Comparison of ENCODE assay signal across 26 mouse cellular contexts in genomic region chr17:10327584-10328210, GRCm38 (mm10). TPM values are rescaled to one million over a fixed set of nuclear protein-coding genes. Genes with fewer than 3 reads are reported as not detected.
DNase-seq lines count a peak whose midpoint lies in the region; ATAC-seq and TF ChIP-seq lines count a peak whose summit lies in the region.
"Had no signal": no experiment of that assay in that cellular context is flagged by ENCODE, and none has a peak within 500 bp of the region (broad histone marks: within the 10 kb centered on the region; RNA-seq: fewer than 3 reads in every experiment).

No protein-coding gene starts in this region.

- 0 out of 2 replicates have a peak, but pooled peaks cover 3% of the 10 kb centered on the region for H3K9me3 ChIP-seq in forebrain, embryonic 12.5 days
- peaks cover 5% of the 10 kb centered on the region; the same call in 1 of the 2 replicates for H3K9me3 ChIP-seq in forebrain, embryonic 10.5 days
- peaks cover 3% of the 10 kb centered on the region; the same call in 1 of the 2 replicates for H3K9me3 ChIP-seq in heart, embryonic 12.5 days (replicated peaks)
- 0 out of 2 replicates have a peak, but pooled peaks cover 3% of the 10 kb centered on the region for H3K9me3 ChIP-seq in heart, embryonic 16.5 days (replicated peaks; ENCODE audit: control insufficient read depth, low read length)
- H3K9me3 ChIP-seq: embryonic facial prominence, embryonic 15.5 days; neural tube, embryonic 15.5 days had no signal

- WGBS in forebrain, embryonic 12.5 days, result 82% methylated on average over 5 of the region's 5 CpGs
- WGBS in forebrain, embryonic 10.5 days, result 73% methylated on average over 5 of the region's 5 CpGs
- WGBS in heart, embryonic 12.5 days, result 61% methylated on average over 5 of the region's 5 CpGs
- WGBS in heart, embryonic 16.5 days, result 62% methylated on average over 5 of the region's 5 CpGs

- no peak overlapping the region for H3K4me3 ChIP-seq in forebrain, embryonic 12.5 days (replicated peaks)
- H3K4me3 ChIP-seq in forebrain, embryonic 10.5 days, result no peak overlapping the region
- H3K4me3 ChIP-seq in heart, embryonic 12.5 days, result no peak overlapping the region
- H3K4me3 ChIP-seq in left cerebral cortex, adult 2 months, result no peak overlapping the region
- H3K4me3 ChIP-seq in heart, embryonic 16.5 days (ENCODE audit: low read length), result no peak overlapping the region
- H3K4me3 ChIP-seq: embryonic facial prominence, embryonic 15.5 days; hindbrain, embryonic 10.5 days; limb, embryonic 12.5 days; neural tube, embryonic 15.5 days had no signal

- no peak overlapping the region for H3K4me2 ChIP-seq in forebrain, embryonic 12.5 days
- H3K4me2 ChIP-seq in heart, embryonic 12.5 days, result no peak overlapping the region
- no peak overlapping the region for H3K4me2 ChIP-seq in heart, embryonic 16.5 days (ENCODE audit: low read depth, low read length)
- H3K4me2 ChIP-seq: embryonic facial prominence, embryonic 15.5 days; limb, embryonic 12.5 days; liver, embryonic 11.5 days; lung, embryonic 14.5 days; neural tube, embryonic 15.5 days had no signal

- intact Hi-C loops in left cerebral cortex, adult 2 months (cut with DNase I), result no loop called here
- intact Hi-C loops in left cerebral cortex, postnatal 25 days (cut with DNase I), result loop anchor here (5.0 to 10.0 kb wide), 3 partner anchors 887 to 1647 kb away; no protein-coding TSS in a partner anchor

- peaks cover 8% of the 10 kb centered on the region; the same call in 1 of the 2 replicates for H3K36me3 ChIP-seq in forebrain, embryonic 12.5 days (replicated peaks)
- H3K36me3 ChIP-seq in forebrain, embryonic 10.5 days (replicated peaks), result peaks cover 28% of the 10 kb centered on the region
- H3K36me3 ChIP-seq in heart, embryonic 12.5 days, result peaks cover 13% of the 10 kb centered on the region
- peaks cover 5% of the 10 kb centered on the region for H3K36me3 ChIP-seq in heart, embryonic 16.5 days (ENCODE audit: control insufficient read depth, insufficient read depth)
- H3K36me3 ChIP-seq: embryonic facial prominence, embryonic 15.5 days; limb, embryonic 12.5 days; neural tube, embryonic 15.5 days had no signal

- ATAC-seq in forebrain, embryonic 12.5 days (ENCODE audit: low FRiP score), result no peak
- ATAC-seq in heart, embryonic 12.5 days (ENCODE audit: insufficient number of reproducible peaks, low FRiP score), result no peak
- ATAC-seq in heart, embryonic 16.5 days (replicated peaks; ENCODE audit: extremely low read depth, insufficient read depth, low FRiP score), result no peak
- ATAC-seq: activated CD4-positive, CD25-positive, alpha-beta regulatory T cell, adult 4 months; forebrain, embryonic 16.5 days; intestine, embryonic 16.5 days had no signal

- DNase-seq in forebrain, embryonic 10.5 days (ENCODE audit: extremely low spot score, low spot score), result no peak
- DNase-seq in heart, adult 18-20 months, result no peak
- DNase-seq in left cerebral cortex, adult 2 months (ENCODE audit: extremely low spot score in 1 of 2, low spot score in 2 of 2), result no peak
- DNase-seq in left cerebral cortex, adult 11 months (ENCODE audit: low spot score), result no peak
- DNase-seq in left cerebral cortex, postnatal 25 days (ENCODE audit: low spot score in 2 of 2), result no peak
- DNase-seq: adrenal gland, adult 8-10 months; cerebellum, adult 18-20 months; cerebellum, postnatal 36 days; gastrocnemius, postnatal 25 days; kidney, postnatal 36 days; lung, embryonic 14.5 days; lung, postnatal 36 days; right cerebral cortex, postnatal 4 days; thymus, adult 18-20 months; thymus, postnatal 36 days had no signal

- H3K4me1 ChIP-seq in forebrain, embryonic 12.5 days, result peaks cover 14% of the 10 kb centered on the region
- H3K4me1 ChIP-seq in forebrain, embryonic 10.5 days, result peaks cover 28% of the 10 kb centered on the region
- peaks cover 42% of the 10 kb centered on the region for H3K4me1 ChIP-seq in heart, embryonic 12.5 days (replicated peaks)
- peaks cover 33% of the 10 kb centered on the region for H3K4me1 ChIP-seq in heart, embryonic 16.5 days (ENCODE audit: control insufficient read depth, insufficient read depth, low read length)
- H3K4me1 ChIP-seq: embryonic facial prominence, embryonic 15.5 days had no signal

- no peak overlapping the region for H3K9ac ChIP-seq in forebrain, embryonic 12.5 days
- H3K9ac ChIP-seq in heart, embryonic 12.5 days, result no peak overlapping the region
- H3K9ac ChIP-seq in heart, embryonic 16.5 days (ENCODE audit: low read length), result 0 out of 2 replicates have a peak overlapping the region, but pooled peaks have one; percentile 13
- H3K9ac ChIP-seq: embryonic facial prominence, embryonic 15.5 days; limb, embryonic 12.5 days; lung, embryonic 14.5 days; neural tube, embryonic 15.5 days had no signal

- 0 out of 2 replicates have a peak overlapping the region, but pooled peaks have one; percentile 15 for H3K27ac ChIP-seq in forebrain, embryonic 12.5 days
- no peak overlapping the region for H3K27ac ChIP-seq in forebrain, embryonic 10.5 days
- peak overlapping the region; percentile 62 for H3K27ac ChIP-seq in heart, embryonic 12.5 days (ENCODE audit: poor library complexity, severe bottlenecking)
- peak overlapping the region; percentile 52 for H3K27ac ChIP-seq in left cerebral cortex, adult 2 months
- peak overlapping the region; percentile 71 for H3K27ac ChIP-seq in heart, embryonic 16.5 days (ENCODE audit: low read length)
- H3K27ac ChIP-seq: embryonic facial prominence, embryonic 15.5 days; limb, embryonic 12.5 days had no signal

- H3K27me3 ChIP-seq in forebrain, embryonic 12.5 days, result no peaks in the 10 kb centered on the region
- H3K27me3 ChIP-seq in forebrain, embryonic 10.5 days (ENCODE audit: poor library complexity, severe bottlenecking), result no peaks in the 10 kb centered on the region
- H3K27me3 ChIP-seq in heart, embryonic 12.5 days (replicated peaks), result no peaks in the 10 kb centered on the region
- H3K27me3 ChIP-seq in heart, embryonic 16.5 days (ENCODE audit: control insufficient read depth, insufficient read depth, low read length), result no peaks in the 10 kb centered on the region
- H3K27me3 ChIP-seq: embryonic facial prominence, embryonic 15.5 days; limb, embryonic 12.5 days; neural tube, embryonic 15.5 days had no signal

- TF ChIP-seq CTCF in left cerebral cortex, adult 2 months (IDR thresholded peaks at IDR 0.05), result no peak

RNA-seq across cellular contexts. Expression of gene Qk, which starts 8.0 kb away (rescaled TPM):
- 63.0 and 69.3 TPM in 2 replicates for polyA plus RNA-seq in forebrain, embryonic 12.5 days (2016; fragmentation: Nextera tagmentation; extraction: Ambion mirVana)
- polyA plus RNA-seq in forebrain, embryonic 10.5 days (2016; fragmentation: Nextera tagmentation; extraction: Ambion mirVana), result 40.5 and 47.0 TPM in 2 replicates
- polyA plus RNA-seq in heart, embryonic 12.5 days (2016; fragmentation: Nextera tagmentation; extraction: Ambion mirVana), result 41.5 and 44.9 TPM in 2 replicates
- total RNA-seq in heart, adult 18-20 months (2021), result 100 to 1,000 TPM; 490 to 493 TPM
- 100 to 1,000 TPM; 311 to 342 TPM for total RNA-seq in left cerebral cortex, adult 2 months (2021)
- polyA plus RNA-seq in heart, embryonic 16.5 days (2015; fragmentation: Nextera tagmentation; extraction: Ambion mirVana), result 38.1 and 39.9 TPM in 2 replicates
- 100 to 1,000 TPM; 357 to 388 TPM for total RNA-seq in left cerebral cortex, postnatal 25 days (2021)
